Mouse (Mus musculus) 416B (cell line): ENCODE data around the gene Ddx39b.
A peak's percentile ranks its signal among the peaks of the same experiment; 100 is the strongest.

Experiments used
- DNase-seq: peaks from one replicate; pipeline ENCODE4 v3.0.0; 2011; ENCODE audit warnings: low read depth

Ddx39b gene

DNA sequence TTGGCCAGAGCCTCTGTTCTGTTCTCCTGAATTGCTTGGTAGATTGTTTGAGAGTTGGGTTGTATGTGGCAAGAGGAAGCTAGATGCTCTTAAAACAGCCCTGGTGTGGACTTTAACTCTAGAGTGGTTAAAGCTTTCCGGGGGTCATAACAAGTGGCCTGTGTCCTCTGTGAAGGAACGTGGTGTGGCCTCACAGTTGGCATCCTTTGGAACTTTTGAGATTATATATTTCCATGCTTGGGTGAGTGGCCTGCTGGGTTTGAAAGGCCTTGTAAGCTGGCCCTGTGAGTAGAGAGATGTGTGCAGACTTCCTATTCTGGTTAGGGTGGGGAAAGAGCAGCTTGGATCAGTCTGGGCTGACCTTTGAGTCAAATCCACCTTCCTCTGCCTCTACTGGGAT is 3.5 kb downstream of the Ddx39b start:
- no peak for DNase-seq

DNA sequence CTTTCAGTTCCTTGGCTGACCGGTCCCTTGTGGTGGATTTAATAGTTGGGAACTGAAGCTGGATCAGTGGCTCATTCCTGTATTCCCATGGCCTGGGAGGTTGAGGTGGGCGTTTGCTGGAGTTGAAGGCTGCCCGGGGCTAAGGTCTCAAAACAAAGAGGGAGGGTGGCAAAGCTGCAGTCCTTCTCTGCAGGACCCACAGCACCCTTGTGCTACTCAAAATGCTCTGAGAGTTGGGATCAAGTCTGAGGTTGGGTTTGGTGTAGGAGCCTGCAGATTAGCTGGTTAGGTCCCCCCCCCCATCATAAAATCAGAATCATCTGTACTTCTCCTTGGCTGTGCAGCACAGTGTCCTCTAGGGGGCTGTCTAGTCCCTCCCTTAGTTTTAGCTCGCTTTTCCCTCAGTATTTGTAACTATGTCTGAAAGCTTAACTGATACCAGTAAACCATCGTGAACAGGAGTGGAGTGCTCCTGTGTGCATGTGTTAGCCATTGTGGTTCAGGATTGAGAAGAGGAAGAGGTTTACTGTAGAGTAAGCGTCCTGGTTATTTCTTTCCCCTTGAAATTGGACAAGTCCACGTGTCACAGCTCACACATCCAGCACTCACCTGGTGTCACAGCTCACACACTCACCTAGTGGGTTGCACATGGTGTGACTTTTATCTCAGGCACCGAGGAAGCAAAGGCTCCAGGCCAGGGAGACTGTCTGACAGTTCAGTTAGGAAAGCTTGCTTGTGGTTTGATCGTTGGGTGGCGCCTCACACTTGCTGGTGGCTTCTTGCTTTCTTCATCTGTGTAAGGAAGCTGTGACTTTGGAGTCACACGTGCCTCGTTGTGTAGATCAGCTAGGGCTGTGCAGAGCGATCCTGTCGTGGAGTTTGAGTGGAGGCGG is 4.4 kb downstream of the Ddx39b start:
- DNase-seq: peak; percentile 64

- no peak for DNase-seq
These were observed 5.6 kb downstream of the Ddx39b start for GRCm38 (mm10) chr17:35247144-35247543.

GRCm38 (mm10) chr17:35248986-35249385 is 7.4 kb downstream of the Ddx39b start:
- DNase-seq: no peak

DNA sequence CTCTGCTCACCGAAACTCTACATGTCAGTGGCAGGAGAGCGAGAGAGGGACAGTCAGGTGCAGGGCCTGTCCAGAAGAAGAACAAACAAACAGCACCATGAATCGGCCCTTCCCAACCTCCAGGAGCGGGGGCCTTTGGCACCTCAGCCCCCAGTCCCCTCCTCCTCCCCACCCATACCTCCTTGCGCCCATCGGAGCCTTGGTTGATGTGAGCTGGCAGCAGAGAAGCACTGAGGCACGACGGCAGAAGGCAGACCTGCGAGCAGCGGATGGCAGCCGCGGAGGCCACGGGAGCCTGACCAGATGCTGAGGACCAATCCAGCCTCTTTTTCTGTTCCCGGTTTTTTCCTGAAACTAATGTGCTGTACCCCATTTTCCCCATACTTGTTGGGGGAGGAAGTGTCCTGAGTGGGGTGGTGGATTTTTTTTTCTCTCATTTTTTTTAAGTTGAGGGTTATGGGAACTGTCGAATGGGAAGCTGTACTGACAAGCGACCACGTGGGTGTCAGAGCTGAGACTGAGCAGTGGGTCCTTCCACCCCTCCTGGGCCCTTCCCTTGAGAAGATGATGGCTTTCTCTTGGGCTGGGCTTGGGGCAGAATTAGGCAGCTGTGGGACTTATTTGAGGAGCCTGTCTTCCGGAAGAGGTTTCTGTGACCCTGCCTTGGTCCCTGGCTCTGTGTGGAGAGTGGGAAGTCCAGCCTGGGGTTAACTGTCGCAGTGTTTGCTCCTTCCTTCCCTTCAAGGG is 8.1 kb downstream of the Ddx39b start:
- no peak for DNase-seq

GRCm38 (mm10) chr17:35250348-35251120 is 9.0 kb downstream of the Ddx39b start:
- no peak for DNase-seq

DNA sequence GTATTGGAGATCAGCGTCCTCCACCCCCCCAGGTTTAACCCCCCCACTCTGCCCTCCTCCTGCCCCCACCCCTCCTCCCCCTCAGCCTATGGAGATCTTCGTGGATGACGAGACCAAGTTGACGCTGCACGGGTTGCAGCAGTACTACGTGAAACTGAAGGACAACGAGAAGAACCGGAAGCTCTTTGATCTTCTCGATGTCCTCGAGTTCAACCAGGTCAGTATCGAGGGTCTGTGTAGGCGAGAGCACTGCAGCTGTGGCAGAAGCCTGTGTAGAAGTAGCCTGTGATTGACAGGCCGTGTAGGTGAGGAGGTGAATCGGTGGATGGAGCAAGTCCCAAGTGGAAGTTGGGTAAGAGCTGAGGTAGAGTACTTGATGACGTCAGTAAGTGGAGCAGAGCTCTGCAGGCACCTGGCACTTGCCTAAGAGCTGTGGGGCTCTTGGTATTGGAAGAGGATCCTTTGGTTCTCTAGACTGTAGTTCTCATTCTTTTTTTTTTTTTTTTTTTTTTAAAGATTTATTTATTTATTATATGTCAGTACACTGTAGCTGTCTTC is 9.7 kb downstream of the Ddx39b start:
- no peak for DNase-seq

DNA sequence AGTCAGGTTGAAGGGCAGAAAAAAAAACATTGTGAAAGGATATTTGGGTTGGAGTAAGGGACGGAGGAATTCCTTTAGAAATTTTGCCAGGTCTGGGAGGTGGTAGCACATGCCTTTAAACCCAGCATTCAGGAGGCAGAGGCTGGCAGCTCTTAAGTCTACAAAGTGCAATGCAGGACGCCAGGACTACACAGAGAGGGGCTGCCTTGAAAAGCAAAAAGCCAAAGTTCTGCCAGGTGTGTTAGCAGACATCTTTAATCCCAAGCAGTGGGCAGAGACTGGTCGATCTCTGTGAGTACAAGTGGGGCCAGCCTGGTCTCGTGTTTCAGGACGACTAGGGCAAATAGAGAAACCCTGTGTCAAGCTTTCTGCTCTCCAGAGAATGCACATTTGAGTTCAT is 10.4 kb downstream of the Ddx39b start:
- DNase-seq: no peak

- DNase-seq: no peak
These were observed 11.2 kb downstream of the Ddx39b start for GRCm38 (mm10) chr17:35252619-35253292.

DNA sequence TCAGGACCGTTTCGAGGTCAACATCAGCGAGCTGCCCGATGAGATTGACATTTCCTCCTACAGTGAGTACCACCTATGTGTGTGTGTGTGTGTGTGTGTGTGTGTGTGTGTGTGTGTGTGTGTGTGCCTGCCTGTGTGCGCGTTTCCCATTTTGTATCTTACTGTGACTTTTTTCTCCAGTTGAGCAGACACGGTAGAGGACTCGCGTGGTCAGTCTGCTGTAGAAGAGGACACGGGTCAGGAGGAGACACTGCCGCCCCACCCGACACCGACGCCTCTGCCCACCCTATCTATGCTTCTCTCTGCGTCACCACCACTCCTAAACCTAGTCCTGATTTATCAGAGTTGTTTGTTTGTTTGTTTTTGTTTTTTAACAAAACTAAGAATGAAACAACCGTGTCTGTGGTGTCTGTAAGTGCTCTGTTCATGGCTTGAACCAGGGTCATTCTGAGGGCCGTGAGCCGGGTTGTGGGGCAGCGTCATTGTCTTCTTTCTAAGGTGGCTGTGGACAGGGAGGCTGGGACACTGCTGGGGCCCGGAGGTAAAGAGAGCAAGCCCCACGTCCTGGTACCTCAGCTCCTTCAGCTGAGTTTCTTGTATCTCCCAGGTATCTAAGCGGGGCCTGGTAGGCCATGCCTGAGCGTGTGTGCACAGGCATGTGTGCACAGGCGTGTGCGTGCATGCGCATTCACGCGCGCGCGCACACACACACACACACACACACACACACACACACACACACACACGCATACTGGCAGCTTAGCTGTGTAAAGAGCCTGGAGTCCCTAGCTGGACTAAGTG is 11.9 kb downstream of the Ddx39b start:
- no peak for DNase-seq

DNA sequence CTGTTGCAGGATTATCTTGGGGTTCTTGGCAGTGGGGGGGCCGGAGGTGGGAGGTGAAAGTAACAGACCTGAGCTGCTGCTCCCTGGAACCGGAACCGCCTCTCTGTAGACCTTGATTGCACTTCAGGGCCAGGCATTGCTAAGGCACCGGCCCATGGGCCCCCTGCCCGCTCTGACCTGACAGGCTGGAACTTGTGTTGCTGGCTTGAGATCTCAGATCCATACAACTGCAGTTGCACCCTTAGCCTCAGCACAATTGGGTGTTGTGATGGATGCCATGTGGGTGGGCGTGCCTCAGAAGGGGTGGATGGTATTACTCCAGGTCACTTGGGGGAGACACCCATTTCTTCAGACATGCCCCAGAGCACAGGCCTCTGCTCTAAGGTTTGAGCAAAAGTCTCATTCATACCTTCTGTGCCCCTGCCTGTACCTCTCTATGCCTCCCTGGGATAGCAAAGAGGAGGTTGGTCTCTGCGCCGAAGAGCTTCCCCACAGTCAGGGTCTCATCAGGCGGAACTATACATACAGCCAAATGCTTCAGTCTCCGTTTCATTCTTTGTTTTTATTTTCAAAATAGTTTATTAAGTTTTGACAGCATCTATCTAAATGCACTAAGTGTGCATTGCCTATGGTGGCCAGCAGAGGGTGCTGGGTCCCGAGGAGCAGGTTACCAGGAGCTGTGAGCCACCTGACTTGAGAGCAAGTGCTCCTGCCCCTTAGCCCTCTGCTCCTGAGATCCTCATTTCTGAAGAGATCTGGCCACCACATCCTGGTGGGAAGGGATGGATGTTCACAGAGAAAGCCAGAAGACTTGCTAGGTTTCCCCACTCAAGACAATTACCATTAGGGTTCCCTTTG is 12.9 kb downstream of the Ddx39b start:
- DNase-seq: peak; percentile 79

DNA sequence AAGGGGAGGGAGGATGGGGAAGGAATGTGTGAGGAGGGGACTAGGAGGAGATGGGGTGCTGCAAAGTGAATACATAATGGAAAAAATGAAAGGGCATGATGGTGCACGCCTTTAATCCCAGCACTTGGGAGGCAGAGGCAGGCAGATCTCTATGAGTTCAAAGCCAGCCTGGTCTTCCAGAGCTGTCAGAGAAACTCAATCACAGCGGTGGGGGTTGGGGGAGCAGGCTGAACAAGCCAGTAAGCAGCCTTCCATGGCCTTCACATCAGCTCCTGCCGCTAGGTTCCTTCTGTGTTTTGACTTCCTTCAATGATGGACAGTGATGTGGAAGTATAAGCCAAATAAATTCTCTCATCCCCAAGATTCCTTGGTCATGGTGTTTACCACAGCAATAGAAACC is 13.8 kb downstream of the Ddx39b start:
- DNase-seq: no peak

GRCm38 (mm10) chr17:35255704-35256103 is 14.2 kb downstream of the Ddx39b start:
- no peak for DNase-seq

DNA sequence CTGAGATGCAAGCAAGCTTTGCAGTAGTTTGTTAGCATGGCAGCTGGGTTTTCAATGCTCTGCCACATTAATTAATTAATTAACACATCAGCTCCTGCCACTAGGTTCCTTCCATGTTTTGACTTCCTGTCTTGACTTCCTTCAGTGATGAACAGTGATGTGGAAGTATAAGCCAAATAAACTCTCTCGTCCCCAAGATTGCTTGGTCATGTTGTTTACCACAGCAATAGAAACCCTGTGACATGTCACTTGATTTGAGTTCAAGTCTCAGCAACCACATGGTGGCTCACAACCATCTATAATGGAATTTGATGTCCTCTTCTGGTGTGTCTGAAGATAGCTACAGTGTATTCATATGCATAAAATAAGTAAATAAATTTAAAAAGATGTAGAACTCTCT is 15.8 kb downstream of the Ddx39b start:
- DNase-seq: peak; percentile 59

DNA sequence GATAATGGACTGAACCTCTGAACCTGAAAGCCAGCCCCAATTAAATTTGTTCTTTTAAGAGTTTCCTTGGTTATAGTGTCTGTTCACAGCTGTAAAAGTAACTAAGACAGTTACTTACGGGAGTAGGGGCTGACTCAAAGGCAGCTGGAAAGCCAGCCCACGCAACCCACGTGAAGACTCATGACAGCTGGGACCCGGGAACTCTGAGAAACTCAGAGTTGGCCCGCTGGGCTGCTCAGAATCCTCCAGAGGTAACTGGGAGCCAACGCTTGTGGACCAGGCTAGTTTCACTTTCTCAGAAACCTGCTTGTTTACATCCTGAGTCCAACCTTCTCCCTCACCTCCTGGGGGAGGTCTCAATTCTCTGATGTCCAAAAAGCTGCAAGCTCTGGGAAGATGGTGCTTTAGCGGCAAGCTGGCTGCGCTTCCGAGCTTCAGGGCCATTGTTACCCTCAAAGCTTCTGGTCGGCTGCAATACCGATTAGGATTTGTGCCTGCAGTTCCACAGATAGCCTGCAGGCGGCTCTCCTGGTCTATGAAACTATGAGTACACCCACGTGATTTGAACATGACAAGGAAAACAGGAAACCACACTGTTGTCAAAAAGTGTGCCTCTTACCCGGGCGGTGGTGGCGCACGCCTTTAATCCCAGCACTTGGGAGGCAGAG is 16.4 kb downstream of the Ddx39b start:
- peak; percentile 99 for DNase-seq

DNA sequence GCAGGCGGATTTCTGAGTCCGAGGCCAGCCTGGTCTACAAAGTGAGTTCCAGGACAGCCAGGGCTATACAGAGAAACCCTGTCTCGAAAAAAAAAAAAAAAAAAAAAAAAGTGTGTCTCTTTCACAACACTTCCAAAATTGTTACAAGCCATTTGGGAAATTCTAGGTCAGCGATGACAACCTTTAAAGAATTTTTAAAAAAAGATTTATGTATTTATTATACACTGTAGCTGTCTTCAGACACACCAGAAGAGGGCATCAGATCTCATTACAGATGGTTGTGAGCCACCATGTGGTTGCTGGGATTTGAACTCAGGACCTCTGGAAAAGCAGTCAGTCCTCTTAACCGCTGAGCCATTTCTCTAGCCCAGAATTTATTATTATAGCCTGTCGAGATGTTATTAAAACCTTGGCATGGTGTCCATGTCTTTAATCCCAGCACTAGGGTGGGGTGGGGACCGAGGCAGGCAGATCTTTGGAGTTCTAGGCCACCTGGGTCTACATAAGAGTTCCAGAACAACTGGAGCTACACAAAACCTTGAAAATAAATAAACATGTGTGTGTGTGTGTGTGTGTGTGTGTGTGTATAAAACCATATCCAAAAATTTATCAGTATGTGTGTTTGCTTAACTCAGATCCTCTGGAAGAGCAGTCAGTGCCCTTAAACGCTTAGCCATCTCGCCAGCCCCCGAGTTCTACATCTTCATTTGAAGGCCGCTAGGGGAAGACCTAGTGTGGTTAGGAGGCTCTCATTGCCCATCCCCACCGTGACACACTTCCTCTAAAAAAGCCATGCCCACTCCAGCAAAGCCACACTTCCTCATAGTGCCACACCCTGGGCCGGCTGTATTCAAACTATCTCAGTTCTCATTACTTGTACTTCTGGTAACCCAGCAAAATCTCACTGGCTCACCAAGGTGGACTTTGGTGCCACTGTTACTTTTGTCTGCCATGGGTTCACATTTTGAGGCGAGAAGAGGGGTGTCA is 17.2 kb downstream of the Ddx39b start:
- peak; percentile 98 for DNase-seq

DNA sequence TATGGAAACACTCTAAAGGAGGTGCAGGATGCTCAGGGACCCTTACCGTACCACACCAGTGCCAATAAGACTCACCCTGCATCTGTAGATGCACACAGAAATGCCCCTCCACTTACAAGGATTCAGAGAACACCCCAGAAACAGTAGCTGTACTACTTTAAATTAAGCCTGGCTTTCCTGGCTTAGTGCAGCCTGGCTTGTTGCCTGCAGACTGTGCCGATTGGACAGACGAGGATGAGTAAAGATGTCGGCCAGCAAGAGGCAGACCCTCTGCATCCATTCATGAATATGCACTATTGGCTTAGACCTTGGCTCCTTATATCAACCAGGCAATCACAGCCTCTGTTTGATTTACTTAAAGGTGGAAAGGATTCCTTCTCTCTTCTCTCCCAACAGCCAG is 18.1 kb downstream of the Ddx39b start:
- DNase-seq: no peak

DNA sequence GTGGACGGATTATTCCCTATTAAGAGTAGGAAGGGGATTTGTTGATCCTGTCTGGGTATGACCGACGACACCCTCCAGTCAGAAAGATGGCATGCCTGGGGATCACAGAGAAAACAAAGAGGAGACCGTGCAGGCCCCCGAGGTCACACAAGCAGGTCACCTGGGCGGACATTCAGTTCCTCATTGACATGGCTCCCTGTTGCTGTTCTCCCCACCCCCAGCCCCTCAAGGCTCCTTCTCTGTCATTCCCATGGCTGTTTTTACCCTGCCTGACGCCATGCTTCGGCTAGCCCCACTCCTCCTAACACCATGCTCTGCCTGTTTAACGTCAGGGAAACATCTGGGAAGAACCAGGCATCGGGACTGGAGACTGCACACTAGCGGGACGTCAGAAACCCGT is 20.1 kb downstream of the Ddx39b start:
- DNase-seq: no peak
